In the genomic region with DNA sequence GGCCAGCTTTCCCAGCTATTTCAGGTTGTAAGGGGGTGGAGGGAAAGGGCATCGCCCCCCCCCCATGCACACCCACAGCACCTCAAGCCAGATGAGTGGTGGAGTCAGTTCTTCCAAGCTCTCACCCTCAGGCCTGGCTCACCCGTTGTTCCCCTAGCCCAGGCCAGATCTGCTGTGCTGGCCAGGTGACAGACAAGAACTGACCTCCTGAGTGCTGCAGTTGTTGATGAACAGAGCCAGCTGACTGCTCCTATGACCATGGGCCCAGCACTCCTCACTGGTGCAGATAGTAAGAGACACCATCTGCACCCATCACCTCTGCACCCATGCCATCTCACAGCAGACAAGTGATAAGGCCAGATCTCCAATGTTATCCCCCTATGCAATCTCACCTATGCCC, we compare ENCODE assay signal across 12 mouse cellular contexts.
"Had no signal": no experiment of that assay in that cellular context is flagged by ENCODE, and none has a peak within 500 bp of the region (broad histone marks: within the 10 kb centered on the region; RNA-seq: fewer than 3 reads in every experiment).

No protein-coding gene starts in this region.

- H3K4me2 ChIP-seq: liver, embryonic 13.5 days; lung, embryonic 15.5 days; neural tube, embryonic 12.5 days had no signal

- H3K27ac ChIP-seq: left cerebral cortex, adult 2 months; limb, embryonic 10.5 days; liver, embryonic 13.5 days; lung, embryonic 15.5 days; macrophage; neural tube, embryonic 12.5 days; stomach, postnatal 0 days had no signal

- H3K9me3 ChIP-seq: limb, embryonic 10.5 days; lung, embryonic 15.5 days; neural tube, embryonic 12.5 days had no signal

- DNase-seq: kidney, adult 8-10 months; liver, embryonic 13.5 days; liver, postnatal 0 days; lung, postnatal 14 days; thymus, postnatal 4 days had no signal

- H3K4me1 ChIP-seq: limb, embryonic 10.5 days; liver, embryonic 13.5 days; lung, embryonic 15.5 days; megakaryocyte, embryonic 14.5 days; neural tube, embryonic 12.5 days had no signal

- H3K27me3 ChIP-seq: liver, embryonic 13.5 days; lung, embryonic 15.5 days; megakaryocyte, embryonic 14.5 days; neural tube, embryonic 12.5 days had no signal

- H3K9ac ChIP-seq: liver, embryonic 13.5 days; liver, postnatal 0 days; lung, embryonic 15.5 days; neural tube, embryonic 12.5 days had no signal

- H3K4me3 ChIP-seq: left cerebral cortex, adult 2 months; limb, embryonic 10.5 days; liver, embryonic 13.5 days; lung, embryonic 15.5 days; megakaryocyte, embryonic 14.5 days; neural tube, embryonic 12.5 days had no signal

- H3K36me3 ChIP-seq: limb, embryonic 10.5 days; liver, embryonic 13.5 days; lung, embryonic 15.5 days; neural tube, embryonic 12.5 days had no signal

- ATAC-seq: liver, postnatal 0 days had no signal
